Comparison of ENCODE assay signal across 9 mouse cellular contexts in genomic region chr16:8810399-8811127, GRCm38 (mm10). TPM values are rescaled to one million over a fixed set of nuclear protein-coding genes. Genes with fewer than 3 reads are reported as not detected.
A peak's percentile ranks its signal among the peaks of the same experiment; 100 is the strongest.
DNase-seq lines count a peak whose midpoint lies in the region; ATAC-seq and TF ChIP-seq lines count a peak whose summit lies in the region.
"Had no signal": no experiment of that assay in that cellular context is flagged by ENCODE, and none has a peak within 500 bp of the region (broad histone marks: within the 10 kb centered on the region; RNA-seq: fewer than 3 reads in every experiment).

No protein-coding gene starts in this region.

- H3K9me3 ChIP-seq in ES-E14 (ENCODE audit: control insufficient read depth, insufficient read depth, low read depth, low read length): no peaks in the 10 kb centered on the region
- H3K9me3 ChIP-seq in liver, embryonic 16.5 days (replicated peaks; ENCODE audit: control insufficient read depth, low read length): no peaks in the 10 kb centered on the region
- H3K9me3 ChIP-seq in midbrain, embryonic 13.5 days: no peaks in the 10 kb centered on the region

- H3K36me3 ChIP-seq in ES-E14 (ENCODE audit: control insufficient read depth, insufficient read depth, low read length, poor library complexity, severe bottlenecking): no peaks in the 10 kb centered on the region
- H3K36me3 ChIP-seq in liver, embryonic 16.5 days (ENCODE audit: control insufficient read depth, insufficient read depth): no peaks in the 10 kb centered on the region
- H3K36me3 ChIP-seq in midbrain, embryonic 13.5 days: no peaks in the 10 kb centered on the region

- H3K4me2 ChIP-seq in liver, embryonic 16.5 days (ENCODE audit: low read depth, low read length): peak overlapping the region; percentile 57
- no peak overlapping the region for H3K4me2 ChIP-seq in midbrain, embryonic 13.5 days (replicated peaks)

- H3K27me3 ChIP-seq in liver, embryonic 16.5 days (ENCODE audit: control insufficient read depth, insufficient read depth, low read depth, low read length): no peaks in the 10 kb centered on the region; the same call in none of the 2 replicates
- no peaks in the 10 kb centered on the region for H3K27me3 ChIP-seq in midbrain, embryonic 13.5 days

- H3K4me3 ChIP-seq in ES-E14 (ENCODE audit: insufficient read depth in 1 of 2, low read depth in 1 of 2, low read length in 2 of 2, poor library complexity in 1 of 2, severe bottlenecking in 1 of 2): peak overlapping the region; percentile 2 to 16; a peak in 2 of 4 replicates
- peak overlapping the region; percentile 50 for H3K4me3 ChIP-seq in liver, embryonic 16.5 days (ENCODE audit: low read depth, low read length)
- H3K4me3 ChIP-seq in midbrain, embryonic 13.5 days (replicated peaks): no peak overlapping the region

- peak; percentile 37 to 52 for DNase-seq in left cerebral cortex, adult 18-20 months (ENCODE audit: low spot score in 2 of 2)
- no peak for DNase-seq in left cerebral cortex, adult 11 months (ENCODE audit: low spot score)
- DNase-seq in ES-E14 (ENCODE audit: low read depth, low spot score): peak; percentile 77
- peak; percentile 76 for DNase-seq in adrenal gland, postnatal 14 days
- no peak for DNase-seq in kidney, postnatal 4 days
- DNase-seq in T-cell, adult 2 months (ENCODE audit: low spot score): no peak
- DNase-seq: cerebellum, adult 8-10 months had no signal

- peak; percentile 98 for ATAC-seq in liver, embryonic 16.5 days (ENCODE audit: low read depth)
- ATAC-seq in midbrain, embryonic 13.5 days: no peak

- in situ Hi-C loops in ES-E14 (cut with MboI; ENCODE audit: low sequenced_read_pairs in 2 of 2, unreplicated experiment in 2 of 2): no loop called here

- H3K27ac ChIP-seq in ES-E14 (ENCODE audit: insufficient read depth, low read depth, low read length, poor library complexity, severe bottlenecking): peak overlapping the region; percentile 75
- peak overlapping the region; percentile 91 for H3K27ac ChIP-seq in liver, embryonic 16.5 days (ENCODE audit: low read length)
- H3K27ac ChIP-seq in midbrain, embryonic 13.5 days: no peak overlapping the region

- H3K9ac ChIP-seq in ES-E14 (ENCODE audit: insufficient read depth, low read depth, low read length, poor library complexity, severe bottlenecking): peak overlapping the region; percentile 40
- peak overlapping the region; percentile 52 for H3K9ac ChIP-seq in liver, embryonic 16.5 days (ENCODE audit: low read depth, low read length)
- H3K9ac ChIP-seq in midbrain, embryonic 13.5 days (replicated peaks): no peak overlapping the region

- 68% methylated on average over 14 of the region's 14 CpGs for WGBS in liver, embryonic 16.5 days (ENCODE audit: insufficient replicate concordance)
- 92% methylated on average over 14 of the region's 14 CpGs for WGBS in midbrain, embryonic 13.5 days

- H3K4me1 ChIP-seq in ES-E14 (ENCODE audit: control insufficient read depth in 2 of 2, insufficient read depth in 2 of 2, low read length in 2 of 2, poor library complexity in 1 of 2): peaks cover 6 to 13% of the 10 kb centered on the region in 2 experiments; a peak in 3 of 4 replicates
- H3K4me1 ChIP-seq in liver, embryonic 16.5 days (ENCODE audit: control insufficient read depth, low read depth, low read length): peaks cover 21% of the 10 kb centered on the region
- no peaks in the 10 kb centered on the region for H3K4me1 ChIP-seq in midbrain, embryonic 13.5 days (replicated peaks)

TF ChIP-seq in ES-E14, 5 proteins besides CTCF, POLR2A, EP300 and RAD21:
- TF ChIP-seq MAFK (IDR thresholded peaks at IDR 0.05; ENCODE audit: insufficient read depth, low read depth, low read length): peak; percentile 99
- no peak for TF ChIP-seq ZNF384 (IDR thresholded peaks at IDR 0.05; ENCODE audit: low read depth, low read length)
TF ChIP-seq in ES-E14: peak in this region for 1.

RNA-seq across cellular contexts. Expression of gene Usp7, which starts 18.5 kb away (rescaled TPM):
- 100 to 1,000 TPM; 160 to 165 TPM for total RNA-seq in left cerebral cortex, adult 18-20 months (2021)
- total RNA-seq in ES-E14 (2012; rRNA removed): 242 and 291 TPM in 2 replicates
- total RNA-seq in adrenal gland, postnatal 14 days (2021): 104 and 117 TPM in 2 replicates
- 22.4 and 22.6 TPM in 2 replicates for polyA plus RNA-seq in liver, embryonic 16.5 days (2015; fragmentation: Nextera tagmentation; extraction: Ambion mirVana)
- polyA plus RNA-seq in midbrain, embryonic 13.5 days (2015; fragmentation: Nextera tagmentation; extraction: Ambion mirVana): 30.3 and 38.7 TPM in 2 replicates

RNA-seq across cellular contexts. Expression of gene 1810013L24Rik, which starts 19.3 kb away (rescaled TPM):
- total RNA-seq in left cerebral cortex, adult 18-20 months (2021): 100 to 1,000 TPM; 100 to 105 TPM
- total RNA-seq in ES-E14 (2012; rRNA removed): 46.6 and 47.4 TPM in 2 replicates
- total RNA-seq in adrenal gland, postnatal 14 days (2021): 67.6 and 73.0 TPM in 2 replicates
- polyA plus RNA-seq in liver, embryonic 16.5 days (2015; fragmentation: Nextera tagmentation; extraction: Ambion mirVana): 10.9 TPM in 2 replicates
- 31.3 and 35.4 TPM in 2 replicates for polyA plus RNA-seq in midbrain, embryonic 13.5 days (2015; fragmentation: Nextera tagmentation; extraction: Ambion mirVana)

Comparison
In these comparisons a context has a peak if more than half of its experiments do, and no peak if none do; other contexts are left out.
1. DNase-seq: peak in left cerebral cortex, adult 18-20 months (2 of 2), ES-E14 (single experiment) and adrenal gland, postnatal 14 days (single experiment); none in left cerebral cortex, adult 11 months (single experiment), kidney, postnatal 4 days (0 of 2) and T-cell, adult 2 months (single experiment).